Mouse (Mus musculus): ENCODE measurements around the gene Rcor3. TPM values are rescaled to one million over a fixed set of nuclear protein-coding genes. Genes with fewer than 3 reads are reported as not detected.

The Rcor3 gene
- polyA plus RNA-seq, 1 experiment from 2014 or later: 29.9 TPM

DNA sequence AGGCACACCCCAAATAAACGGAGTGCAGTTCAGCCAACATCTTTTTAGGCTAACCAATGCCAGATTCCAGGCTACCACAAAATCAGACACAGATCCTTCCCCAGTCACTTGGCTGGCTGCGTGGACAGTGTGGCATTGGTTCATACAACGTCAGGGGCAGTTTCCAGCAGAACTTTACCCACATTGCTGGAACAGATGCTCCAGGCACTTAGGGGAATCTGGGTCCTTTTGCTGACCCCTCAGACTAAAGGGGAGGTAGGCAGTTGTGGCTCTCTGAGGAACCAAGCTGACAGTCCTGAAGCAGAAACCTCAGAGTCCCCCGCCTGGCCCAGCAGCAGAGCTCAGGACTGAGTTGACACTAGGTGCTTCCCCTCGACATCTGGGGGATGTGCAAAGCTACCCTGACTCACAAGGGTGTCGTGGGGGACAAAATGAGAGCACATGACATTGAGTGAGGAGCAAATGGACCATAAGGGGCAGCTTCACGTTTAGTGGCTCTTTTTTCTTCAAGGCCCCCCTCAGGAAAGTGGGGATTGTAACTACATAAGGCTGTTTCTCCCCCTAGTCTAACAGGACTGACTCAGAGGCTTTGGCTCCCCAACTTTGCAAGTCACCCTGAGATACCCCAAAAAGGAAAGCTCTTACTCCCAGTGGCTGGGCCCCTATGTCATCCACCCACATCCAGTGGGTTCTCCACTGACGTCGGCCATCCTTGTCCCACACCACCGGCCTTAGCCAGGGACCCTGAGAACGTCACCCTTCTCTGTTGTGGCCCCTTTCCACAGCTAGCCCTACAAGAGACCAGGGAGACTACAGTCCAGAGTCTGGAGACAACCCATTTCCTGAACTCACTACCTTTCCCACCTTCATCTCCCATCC, 46.9 kb downstream of the Rcor3 start:
- Histone ChIP-seq H3K36me3 (ENCODE audit: insufficient read depth, low read length) (no peaks in the 10 kb centered on the region), H3K27me3 (ENCODE audit: insufficient read depth, low read length) (no peaks in the 10 kb centered on the region), H3K9me3 (replicated peaks; ENCODE audit: low read length) (no peaks in the 10 kb centered on the region), H3K9ac (ENCODE audit: low read depth, low read length) (0 out of 2 replicates have a peak overlapping the region, but pooled peaks have one; percentile 82), H3K4me2 (ENCODE audit: low read length) (peak overlapping the region; percentile 66), H3K4me3 (replicated peaks; ENCODE audit: low read depth, low read length) (0 out of 2 replicates have a peak overlapping the region, but pooled peaks have one; percentile 79), H3K4me1 (replicated peaks; ENCODE audit: insufficient read depth, low read length) (peaks cover 15% of the 10 kb centered on the region), H3K27ac (no peak overlapping the region)
- DNase-seq (ENCODE audit: low spot score): no peak
- 65% methylated on average over 11 of the region's 11 CpGs for WGBS
- no peak for TF ChIP-seq CTCF (IDR thresholded peaks at IDR 0.05; ENCODE audit: low read depth)
- no peak for ATAC-seq (replicated peaks; ENCODE audit: low FRiP score, low read depth)

DNA sequence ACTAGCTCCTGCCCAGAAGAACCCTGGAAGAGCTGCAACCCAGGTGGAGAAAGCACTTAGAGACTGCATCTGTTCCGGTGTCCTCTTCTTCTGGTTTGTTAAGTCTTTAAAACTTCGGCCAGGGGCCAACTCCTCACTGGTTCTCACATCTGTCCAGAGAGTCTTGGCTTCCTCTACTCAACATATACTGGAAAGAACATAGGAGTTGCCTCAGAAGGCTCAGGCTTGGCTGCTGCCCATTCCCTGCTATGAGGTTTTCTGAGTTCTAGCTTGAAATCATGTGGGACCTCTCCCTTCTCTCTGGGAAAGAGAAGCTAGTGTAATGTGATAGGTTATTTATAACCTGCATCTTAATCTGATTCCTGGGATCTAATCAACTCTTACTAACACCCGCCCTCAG, 47.6 kb downstream of the Rcor3 start:
- no peak overlapping the region for H3K4me3 ChIP-seq (replicated peaks; ENCODE audit: low read depth, low read length)
- no peak for DNase-seq (ENCODE audit: low spot score)
- WGBS: 79% methylated on average over 3 of the region's 3 CpGs

DNA sequence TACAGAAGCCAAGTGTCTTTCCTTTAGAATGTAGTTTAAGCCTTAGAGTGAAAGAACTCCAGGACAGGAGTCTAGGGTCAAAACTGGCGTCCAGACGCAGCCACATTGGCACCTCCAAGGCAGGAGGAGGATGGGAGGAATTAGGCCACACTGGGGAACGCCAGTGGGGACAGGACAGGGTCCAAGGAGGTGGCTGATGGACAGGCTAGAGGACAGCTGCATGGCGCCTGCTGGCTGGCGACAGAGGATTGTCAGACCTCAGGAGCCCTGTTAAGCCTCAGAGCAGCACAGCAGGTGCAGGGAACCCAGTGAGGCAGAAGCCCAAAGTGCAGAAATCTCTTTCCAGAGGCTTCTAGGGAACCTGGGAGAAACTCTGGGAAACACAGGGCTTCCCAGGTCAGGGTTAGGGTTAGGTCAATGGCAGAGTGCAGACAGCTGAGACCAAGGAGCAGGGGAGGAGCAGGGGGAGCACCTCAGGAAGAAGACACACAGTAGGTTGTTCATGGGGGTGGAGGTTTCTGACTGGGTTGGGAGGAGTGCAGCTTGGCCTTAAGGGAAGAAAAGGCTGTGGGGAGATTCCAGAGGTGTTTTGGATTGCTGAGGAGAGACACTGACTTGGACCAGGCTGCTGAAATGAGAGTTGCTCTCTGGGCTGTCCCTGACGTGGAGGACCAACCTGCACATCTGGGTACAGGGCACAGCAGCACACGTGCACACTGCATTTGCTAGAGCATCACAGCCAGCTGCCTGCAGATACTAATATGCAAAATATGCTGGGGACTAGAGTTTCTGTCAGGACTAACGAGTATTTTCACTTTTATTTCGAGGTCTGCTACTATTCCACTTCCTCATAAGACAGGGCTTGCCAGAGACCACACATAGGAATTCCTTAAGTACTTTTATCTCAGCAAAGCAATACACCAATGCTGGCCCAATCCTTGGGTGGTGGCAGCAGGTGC, 48.4 kb downstream of the Rcor3 start:
- 76% methylated on average over 9 of the region's 9 CpGs for WGBS

More for the DNA sequence above, 47.6 kb downstream of the Rcor3 start:
- Histone ChIP-seq H3K4me2 (ENCODE audit: low read length) (peak overlapping the region; percentile 66; the same call in 1 of the 2 replicates), H3K27me3 (ENCODE audit: insufficient read depth, low read length) (no peaks in the 10 kb centered on the region), H3K9me3 (replicated peaks; ENCODE audit: low read length) (no peaks in the 10 kb centered on the region), H3K36me3 (ENCODE audit: insufficient read depth, low read length) (no peaks in the 10 kb centered on the region), H3K9ac (ENCODE audit: low read depth, low read length) (no peak overlapping the region), H3K27ac (no peak overlapping the region), H3K4me1 (replicated peaks; ENCODE audit: insufficient read depth, low read length) (peaks cover 15% of the 10 kb centered on the region)
- ATAC-seq (replicated peaks; ENCODE audit: low FRiP score, low read depth): no peak
- TF ChIP-seq CTCF (IDR thresholded peaks at IDR 0.05; ENCODE audit: low read depth): no peak

DNA sequence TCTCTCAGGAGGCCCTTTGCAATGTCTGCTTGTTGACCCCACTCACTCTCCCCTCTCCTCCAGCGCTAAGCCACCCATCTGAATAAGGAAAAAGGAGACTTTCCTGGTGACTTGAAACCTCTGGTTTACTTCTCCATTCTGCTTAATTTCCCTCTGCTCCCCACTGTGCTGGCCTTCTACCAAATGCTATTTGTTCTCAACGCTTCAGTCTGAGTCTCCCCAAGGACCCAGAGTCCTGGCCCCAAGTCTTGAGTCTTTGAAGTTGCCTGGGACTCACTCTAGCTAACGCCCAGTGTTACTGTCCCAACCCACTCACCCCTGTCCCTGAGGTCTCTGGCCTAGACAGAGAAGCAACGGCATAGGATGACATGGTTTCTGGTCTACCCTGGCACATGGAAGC, 49.9 kb downstream of the Rcor3 start:
- DNase-seq (ENCODE audit: low spot score) (no peak), ATAC-seq (replicated peaks; ENCODE audit: low FRiP score, low read depth) (no peak)
- 74% methylated on average over 4 of the region's 4 CpGs for WGBS
- H3K4me2 ChIP-seq (ENCODE audit: low read length): no peak overlapping the region
- no peak overlapping the region for H3K4me3 ChIP-seq (replicated peaks; ENCODE audit: low read depth, low read length)
- no peaks in the 10 kb centered on the region for H3K27me3 ChIP-seq (ENCODE audit: insufficient read depth, low read length)
- no peaks in the 10 kb centered on the region for H3K36me3 ChIP-seq (ENCODE audit: insufficient read depth, low read length)
- no peak overlapping the region for H3K9ac ChIP-seq (ENCODE audit: low read depth, low read length)
- peaks cover 15% of the 10 kb centered on the region for H3K4me1 ChIP-seq (replicated peaks; ENCODE audit: insufficient read depth, low read length)
- TF ChIP-seq CTCF (IDR thresholded peaks at IDR 0.05; ENCODE audit: low read depth): no peak
- no peak overlapping the region for H3K27ac ChIP-seq
- H3K9me3 ChIP-seq (replicated peaks; ENCODE audit: low read length): no peaks in the 10 kb centered on the region

More for the DNA sequence above, 48.4 kb downstream of the Rcor3 start:
- no peak overlapping the region for H3K4me3 ChIP-seq (replicated peaks; ENCODE audit: low read depth, low read length)
- no peak for TF ChIP-seq CTCF (IDR thresholded peaks at IDR 0.05; ENCODE audit: low read depth)
- ATAC-seq (replicated peaks; ENCODE audit: low FRiP score, low read depth): no peak
- no peak for DNase-seq (ENCODE audit: low spot score)
- no peaks in the 10 kb centered on the region for H3K9me3 ChIP-seq (replicated peaks; ENCODE audit: low read length)
- peaks cover 15% of the 10 kb centered on the region for H3K4me1 ChIP-seq (replicated peaks; ENCODE audit: insufficient read depth, low read length)
- no peak overlapping the region for H3K4me2 ChIP-seq (ENCODE audit: low read length)
- H3K27me3 ChIP-seq (ENCODE audit: insufficient read depth, low read length): no peaks in the 10 kb centered on the region
- no peaks in the 10 kb centered on the region for H3K36me3 ChIP-seq (ENCODE audit: insufficient read depth, low read length)
- no peak overlapping the region for H3K27ac ChIP-seq
- no peak overlapping the region for H3K9ac ChIP-seq (ENCODE audit: low read depth, low read length)

GRCm38 (mm10) chr1:192087098-192087497, 50.8 kb downstream of the Rcor3 start:
- Histone ChIP-seq H3K27ac (peak overlapping the region; percentile 44), H3K36me3 (ENCODE audit: insufficient read depth, low read length) (no peaks in the 10 kb centered on the region), H3K4me3 (replicated peaks; ENCODE audit: low read depth, low read length) (no peak overlapping the region), H3K4me1 (replicated peaks; ENCODE audit: insufficient read depth, low read length) (peaks cover 15% of the 10 kb centered on the region), H3K9ac (ENCODE audit: low read depth, low read length) (no peak overlapping the region), H3K9me3 (replicated peaks; ENCODE audit: low read length) (no peaks in the 10 kb centered on the region), H3K27me3 (ENCODE audit: insufficient read depth, low read length) (no peaks in the 10 kb centered on the region), H3K4me2 (ENCODE audit: low read length) (no peak overlapping the region)
- no peak for TF ChIP-seq CTCF (IDR thresholded peaks at IDR 0.05; ENCODE audit: low read depth)
- no peak for ATAC-seq (replicated peaks; ENCODE audit: low FRiP score, low read depth)
- DNase-seq (ENCODE audit: low spot score): no peak
- 71% methylated on average over 4 of the region's 4 CpGs for WGBS
